Mouse (Mus musculus) thymus, postnatal 0 days (tissue): ENCODE measurements around the gene Ercc6. TPM values are rescaled to one million over a fixed set of nuclear protein-coding genes. Genes with fewer than 3 reads are reported as not detected.

Experiments
- DNase-seq: peaks from one replicate; pipeline ENCODE4 v3.0.0-alpha.2; 2015; ENCODE audit warnings: low spot score
- polyA plus RNA-seq: library from polyadenylated mRNA; unstranded; fragments of >200 nt; fragmentation: Nextera tagmentation; extraction: Ambion mirVana; gene quantifications from 2 replicates; pipeline ENCODE4 v1.2.1, GENCODE M21; 2015

The Ercc6 gene
- polyA plus RNA-seq, 1 experiment from 2014 or later = 15.9 TPM

DNA sequence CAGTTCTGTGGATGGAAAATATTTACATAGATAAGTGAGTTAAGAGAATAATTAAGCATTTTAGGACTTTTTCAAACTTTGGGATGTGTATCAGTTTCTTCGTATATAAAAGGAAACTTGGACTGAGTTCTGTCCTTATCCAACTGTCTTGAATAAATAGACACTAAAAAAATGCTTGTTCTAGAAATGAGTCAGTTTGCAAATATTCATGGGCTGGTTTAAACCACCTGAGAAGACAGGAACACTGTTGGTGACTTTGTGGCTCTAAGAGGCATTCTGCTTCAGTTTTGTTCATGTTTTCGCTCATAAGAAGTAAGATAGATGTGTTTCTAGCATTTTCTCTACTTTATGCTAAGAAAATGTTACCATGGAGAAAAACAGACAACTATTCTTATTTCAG lies 5.2 kb downstream of the Ercc6 start:
- DNase-seq = no peak

DNA sequence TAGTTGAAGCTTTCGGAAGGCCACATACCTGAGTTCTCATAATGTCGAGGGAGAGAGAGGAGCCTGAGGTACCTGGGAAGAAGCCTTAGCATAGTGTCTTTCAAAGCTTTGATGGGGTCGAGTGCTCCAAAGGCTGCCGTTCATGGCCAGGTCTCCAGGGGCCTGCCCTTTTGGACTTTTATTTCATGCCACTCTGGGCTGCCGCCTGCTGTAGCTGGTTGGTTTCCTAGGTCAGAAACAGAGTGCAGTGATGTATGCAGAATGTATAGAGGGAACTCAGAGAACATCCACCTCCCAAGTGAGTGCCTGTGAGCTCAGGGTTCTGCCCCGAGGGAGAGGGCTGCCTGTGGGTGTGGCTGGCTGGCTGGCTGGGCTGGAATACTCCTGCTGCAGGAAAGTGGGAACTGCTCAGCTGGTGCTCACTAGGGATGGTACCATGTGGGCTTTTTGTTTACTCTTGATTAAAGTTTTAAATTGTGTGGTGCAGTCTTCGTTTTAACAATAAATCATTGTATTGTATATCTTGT lies 7.1 kb downstream of the Ercc6 start:
- DNase-seq = no peak

DNA sequence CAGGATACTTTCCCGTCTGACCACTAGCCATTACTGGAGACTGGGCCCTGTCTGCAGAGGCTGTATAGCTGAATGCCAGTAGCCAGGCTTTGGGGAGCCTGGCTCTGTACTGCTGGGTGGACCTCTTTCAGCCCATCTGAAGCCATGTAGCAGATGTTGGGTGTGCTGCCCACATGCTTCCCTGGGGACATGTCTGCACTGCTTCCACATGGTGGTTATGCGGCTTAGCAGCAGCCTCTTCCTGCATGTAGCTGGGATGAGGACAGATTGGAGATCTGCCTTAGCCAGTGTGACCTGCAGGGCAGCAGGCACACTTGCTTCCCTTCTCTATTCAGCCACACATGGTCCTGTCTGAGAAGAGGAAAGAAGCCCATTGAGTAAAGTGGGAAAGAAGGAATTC lies 9.0 kb downstream of the Ercc6 start:
- no peak for DNase-seq

DNA sequence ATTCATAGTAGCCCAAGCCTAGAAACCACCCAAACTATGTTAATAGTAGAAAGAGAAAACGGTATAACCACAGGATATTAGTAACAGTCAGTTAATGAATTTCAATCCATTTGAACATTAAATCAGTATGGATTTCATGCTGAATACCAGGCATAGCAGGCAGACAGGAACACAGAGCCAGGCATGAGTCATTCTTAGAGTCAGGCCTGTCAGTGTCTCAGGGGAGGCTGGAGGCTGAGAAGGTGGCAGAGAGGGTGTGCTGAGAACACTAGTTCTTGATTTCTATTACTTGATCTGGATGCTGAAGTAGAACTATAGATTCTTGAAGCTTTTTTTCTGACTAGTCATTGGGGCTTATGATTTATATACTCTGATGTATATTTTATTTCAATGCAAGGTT lies 10.8 kb downstream of the Ercc6 start:
- no peak for DNase-seq

DNA sequence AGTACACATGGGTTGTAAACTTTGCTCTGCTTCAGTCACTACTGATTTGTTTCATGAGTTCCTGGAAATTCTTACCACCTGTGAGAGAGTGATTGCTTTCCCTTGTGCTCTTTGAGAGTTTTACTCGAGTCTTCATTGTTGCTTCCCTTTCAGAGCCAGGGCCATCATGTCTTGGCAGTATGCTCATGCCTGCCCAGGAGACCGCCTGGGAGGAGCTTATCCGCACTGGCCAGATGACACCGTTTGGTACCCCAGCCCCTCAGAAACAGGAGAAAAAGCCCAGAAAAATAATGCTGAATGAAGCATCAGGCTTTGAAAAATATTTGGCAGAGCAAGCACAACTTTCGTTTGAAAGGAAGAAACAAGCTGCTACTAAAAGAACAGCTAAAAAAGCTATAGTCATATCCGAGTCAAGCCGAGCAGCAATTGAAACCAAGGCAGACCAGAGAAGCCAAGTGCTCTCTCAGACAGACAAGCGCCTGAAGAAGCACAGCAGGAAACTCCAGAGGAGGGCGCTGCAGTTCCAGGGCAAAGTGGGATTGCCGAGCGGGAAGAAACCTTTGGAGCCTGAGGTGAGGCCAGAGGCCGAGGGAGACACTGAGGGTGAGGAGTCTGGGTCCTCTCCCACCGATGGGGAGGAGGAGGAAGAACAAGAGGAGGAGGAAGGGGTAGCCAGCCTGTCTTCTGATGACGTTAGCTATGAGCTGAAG lies 12.8 kb downstream of the Ercc6 start:
- no peak for DNase-seq

DNA sequence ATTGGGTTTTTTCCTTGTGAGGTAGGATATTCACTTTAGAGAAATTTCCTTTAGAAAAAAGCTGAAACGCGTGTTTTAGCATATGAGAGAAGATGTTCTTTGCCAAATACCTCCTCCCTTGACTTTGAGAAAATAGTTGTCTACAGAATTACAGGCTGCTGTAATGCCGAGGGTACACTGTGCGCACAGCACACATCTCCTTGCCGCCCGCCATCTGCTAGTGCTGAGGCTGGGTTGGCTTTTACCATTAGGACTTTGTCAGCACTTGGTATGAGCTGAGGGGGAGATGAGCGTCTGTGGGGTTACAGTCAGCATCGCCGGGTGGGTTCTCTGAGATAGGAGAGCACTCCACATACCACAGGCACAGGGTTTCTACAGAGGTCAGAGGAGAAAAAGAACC lies 13.9 kb downstream of the Ercc6 start:
- DNase-seq = no peak

DNA sequence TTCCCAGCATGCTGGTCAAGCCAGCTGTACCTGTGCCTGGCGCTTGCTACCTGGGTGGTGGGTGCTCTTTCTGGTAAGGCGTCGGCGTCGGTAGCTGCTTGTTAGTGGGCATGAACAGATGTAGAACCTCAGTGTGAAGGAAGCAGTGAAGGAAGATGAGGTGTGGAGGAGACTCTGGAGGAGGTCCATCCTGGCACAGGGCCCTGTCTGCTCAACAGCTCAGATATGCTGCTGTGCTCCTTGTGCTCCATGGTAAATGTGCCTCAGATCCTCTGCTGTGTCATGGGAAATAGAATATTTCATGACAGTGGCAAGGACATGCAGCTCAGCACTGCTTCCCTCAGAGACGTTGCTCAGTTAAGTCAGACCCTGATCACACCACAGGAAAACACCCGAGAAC lies 15.7 kb downstream of the Ercc6 start:
- DNase-seq = no peak

DNA sequence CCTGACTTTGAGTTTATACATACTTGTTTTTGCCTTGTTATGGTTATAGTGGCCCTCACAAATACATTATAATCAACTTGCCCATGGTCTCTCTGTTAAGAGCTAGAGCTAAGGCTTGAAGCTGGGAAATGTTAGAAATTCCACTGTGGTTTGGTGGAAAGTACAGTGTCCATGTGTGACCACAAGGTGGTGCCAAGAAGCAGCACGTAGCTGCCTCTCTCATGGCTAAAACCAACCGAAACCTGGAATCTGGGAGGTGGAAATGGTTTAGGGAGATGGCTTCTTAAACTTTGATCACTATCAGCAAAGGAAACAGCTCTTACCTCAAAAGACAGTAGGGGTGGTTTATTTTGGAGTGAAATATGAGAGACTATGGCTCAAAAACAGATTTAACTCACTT lies 17.6 kb downstream of the Ercc6 start:
- DNase-seq = peak; percentile 10

DNA sequence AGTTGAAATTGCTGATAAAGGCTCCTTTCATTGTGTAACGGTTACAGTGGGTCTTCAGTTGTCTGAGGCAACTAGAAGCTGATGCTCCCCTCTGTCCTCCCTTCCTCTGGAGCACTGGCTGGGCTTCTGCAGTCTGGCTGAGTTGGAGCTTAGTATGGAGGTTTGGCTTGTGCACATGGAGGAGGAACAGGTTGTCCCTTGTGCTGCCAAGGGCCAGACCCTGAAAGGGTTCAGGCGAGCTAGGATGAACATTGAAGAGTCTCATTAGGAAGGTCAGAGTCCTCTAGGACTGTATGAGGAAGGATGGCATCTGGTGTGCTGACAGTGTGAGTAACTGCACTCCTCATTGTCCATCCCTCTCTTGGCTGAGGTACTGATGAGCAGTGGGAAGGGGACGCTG lies 18.1 kb downstream of the Ercc6 start:
- no peak for DNase-seq

DNA sequence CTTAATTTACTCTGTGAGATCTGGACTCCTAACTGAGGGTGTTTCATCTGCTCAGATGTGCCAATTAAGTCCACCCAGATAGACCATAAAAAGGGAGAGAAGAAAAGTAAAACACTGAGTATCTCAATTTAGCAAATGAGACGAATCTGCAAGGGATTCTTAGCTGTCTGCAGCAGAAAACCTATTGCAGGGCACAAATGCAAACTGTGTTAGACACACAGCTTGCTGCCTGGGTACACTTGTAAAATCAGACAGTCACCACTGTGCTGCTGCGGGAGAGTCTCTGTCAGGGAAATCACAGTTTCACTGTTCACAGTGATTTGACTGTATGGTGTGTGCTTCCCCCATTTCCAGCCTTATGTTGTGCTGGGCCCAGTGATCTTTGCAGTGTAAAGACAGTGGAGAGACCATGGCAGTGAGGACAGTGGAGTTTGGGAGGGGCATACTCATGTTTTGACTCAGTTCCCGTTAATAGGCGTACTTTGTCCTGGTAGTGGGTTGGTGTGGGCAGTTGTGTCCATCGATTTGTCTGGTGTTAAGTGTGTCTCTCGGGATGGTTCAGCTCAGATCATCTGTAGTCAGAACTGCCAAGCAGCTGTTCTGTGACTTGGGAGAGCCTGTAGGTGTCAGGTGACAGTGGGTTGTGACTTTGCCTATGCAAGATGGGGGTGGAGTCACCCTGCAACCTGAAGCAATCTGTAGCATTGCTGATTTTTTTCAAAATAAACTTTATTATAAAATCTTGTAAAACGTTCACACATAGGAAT lies 19.2 kb downstream of the Ercc6 start:
- DNase-seq = no peak

DNA sequence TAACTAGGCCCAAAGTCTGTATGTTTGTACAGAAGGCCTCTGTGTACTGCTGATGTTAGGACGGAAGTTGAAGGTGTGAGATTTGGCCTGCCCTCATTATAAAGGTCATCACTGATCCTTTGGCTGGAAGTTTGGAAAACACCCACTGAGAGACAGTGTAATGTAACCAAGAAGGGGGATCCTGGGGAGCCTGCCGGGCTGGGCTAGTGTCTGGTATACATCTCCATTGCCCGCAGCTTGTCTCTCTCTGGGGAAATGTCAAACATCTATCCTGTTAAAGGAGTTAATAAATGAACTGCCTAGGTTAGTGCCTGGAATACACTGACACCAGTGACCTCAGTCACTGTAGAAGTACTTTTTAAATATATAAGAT lies 19.8 kb downstream of the Ercc6 start:
- no peak for DNase-seq

DNA sequence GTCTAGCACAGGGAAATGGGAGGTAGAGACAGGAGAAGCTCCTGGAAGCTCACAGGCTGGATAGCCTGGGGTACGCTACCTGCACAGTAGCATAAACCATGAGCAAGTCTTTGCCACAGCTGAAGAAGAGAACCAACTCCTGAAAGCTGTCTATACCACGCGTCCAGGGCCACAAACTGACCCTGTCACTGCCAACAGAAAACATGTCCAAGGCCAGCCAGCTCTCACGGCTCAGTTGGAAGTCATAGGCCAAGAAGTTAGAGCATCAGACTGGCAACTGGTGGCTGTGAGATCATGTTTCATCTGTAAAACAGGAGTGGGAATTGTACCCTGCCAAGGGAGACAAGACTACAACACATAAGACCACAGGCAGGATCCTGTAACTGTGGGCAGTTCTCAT lies 20.3 kb downstream of the Ercc6 start:
- no peak for DNase-seq

DNA sequence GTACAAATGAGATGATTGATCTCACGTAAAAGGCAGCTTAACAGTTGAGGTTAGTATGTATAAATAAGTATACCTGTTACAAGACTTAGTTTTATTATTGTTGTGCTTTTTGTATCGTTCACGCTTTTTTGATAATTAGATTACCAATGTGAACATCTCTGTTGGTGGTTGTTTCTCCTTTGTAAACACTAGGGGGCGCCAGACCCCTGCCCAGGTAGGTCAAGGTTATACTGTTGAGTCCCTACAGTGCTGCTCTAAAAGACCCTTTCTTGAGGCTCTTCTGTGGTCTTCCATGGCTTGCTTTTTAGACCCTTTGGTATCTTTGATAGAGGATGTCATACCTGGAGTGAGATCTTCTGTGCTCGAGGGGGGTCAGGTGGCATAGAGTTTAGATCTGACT lies 20.8 kb downstream of the Ercc6 start:
- peak; percentile 28 for DNase-seq

DNA sequence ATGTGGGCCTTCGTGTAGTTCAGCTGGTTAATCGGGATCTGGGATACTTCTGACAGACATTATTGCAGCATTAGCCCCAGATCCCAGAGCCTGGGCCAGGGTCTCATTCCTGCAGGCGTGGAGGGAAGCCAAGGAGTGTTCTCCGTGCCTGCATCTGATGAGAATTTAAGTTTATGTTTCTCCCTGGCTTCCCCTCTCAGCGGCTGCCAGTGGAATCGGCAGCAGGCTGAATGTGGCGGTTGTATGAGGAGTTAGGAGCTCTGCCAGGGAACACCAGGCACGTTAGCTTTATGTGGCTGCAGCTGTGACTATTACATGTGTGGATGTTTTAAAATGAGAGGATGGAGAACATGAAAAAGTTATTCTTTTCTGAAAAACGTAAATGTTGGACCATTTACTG lies 23.4 kb downstream of the Ercc6 start:
- DNase-seq = no peak

DNA sequence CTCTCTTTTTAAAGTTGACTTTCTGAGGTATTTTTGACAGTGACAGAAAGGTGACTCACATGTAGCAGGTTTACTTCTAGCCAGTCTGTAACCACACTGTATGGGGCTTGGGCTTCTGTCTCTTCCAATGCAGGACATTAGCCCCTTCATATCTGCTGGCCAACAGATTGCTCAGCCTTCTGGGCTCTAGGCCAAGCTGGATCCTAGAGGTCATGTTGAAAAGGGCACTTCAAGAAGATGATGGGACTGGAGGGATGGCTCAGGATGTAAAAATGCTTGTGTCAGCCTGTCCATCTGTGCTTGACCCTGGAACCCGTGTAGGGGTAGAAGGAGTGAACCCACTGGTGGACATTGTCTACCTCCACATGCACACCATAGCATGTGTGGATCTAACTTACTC lies 24.8 kb downstream of the Ercc6 start:
- no peak for DNase-seq

DNA sequence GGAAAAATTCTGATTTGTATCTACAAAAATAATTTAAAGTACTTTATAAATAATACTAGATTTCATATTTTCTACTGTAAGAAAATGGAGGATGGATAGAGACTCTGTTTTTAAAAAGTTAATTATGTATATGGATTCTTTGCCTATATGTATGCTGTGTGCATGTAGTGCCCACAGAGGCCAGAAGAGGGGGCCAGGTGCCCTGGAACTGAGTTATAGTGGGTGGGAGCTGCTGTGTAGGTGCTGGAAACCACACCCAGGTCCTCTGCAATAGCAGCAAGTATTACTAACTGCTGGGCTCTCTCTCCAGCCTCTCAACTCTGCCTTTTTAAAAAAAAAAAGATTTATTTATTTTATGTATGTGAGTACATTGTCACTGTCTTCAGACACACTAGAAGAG lies 29.8 kb downstream of the Ercc6 start:
- DNase-seq = no peak

DNA sequence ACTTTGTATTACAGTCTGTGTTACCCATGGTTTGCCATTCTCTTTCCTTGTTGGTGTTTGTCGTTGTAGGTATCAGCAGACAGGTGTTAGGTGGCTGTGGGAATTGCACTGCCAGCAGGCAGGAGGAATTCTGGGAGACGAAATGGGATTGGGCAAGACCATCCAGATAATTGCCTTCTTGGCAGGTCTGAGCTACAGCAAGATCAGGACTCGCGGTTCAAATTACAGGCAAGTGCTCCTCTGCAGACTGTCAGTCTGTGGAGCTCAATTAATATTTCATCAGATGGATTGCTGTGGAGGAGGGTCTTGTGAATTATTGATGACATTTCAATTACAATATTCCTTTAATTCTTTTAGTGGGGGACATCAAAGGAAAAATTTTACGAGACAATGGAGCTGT lies 33.4 kb downstream of the Ercc6 start:
- DNase-seq = no peak

DNA sequence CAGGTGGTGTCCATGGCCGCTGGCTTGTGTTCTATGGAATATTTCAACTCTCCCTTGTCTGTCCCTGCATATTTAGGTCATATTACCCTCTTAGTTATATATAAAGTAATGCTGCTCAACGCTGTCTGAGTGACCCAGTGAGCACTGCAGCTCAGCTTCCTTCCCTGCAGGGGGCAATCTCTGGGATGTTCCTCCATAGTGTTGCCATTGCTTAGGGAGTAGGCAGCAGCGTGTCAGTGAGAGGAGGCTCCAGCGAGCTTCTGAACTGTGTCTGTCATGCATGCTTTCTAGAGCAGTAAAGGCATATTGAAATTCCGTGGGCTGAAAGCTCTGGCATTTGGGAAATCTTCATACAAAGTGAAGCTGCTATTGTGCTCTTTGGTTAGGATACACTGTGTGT lies 38.5 kb downstream of the Ercc6 start:
- no peak for DNase-seq

DNA sequence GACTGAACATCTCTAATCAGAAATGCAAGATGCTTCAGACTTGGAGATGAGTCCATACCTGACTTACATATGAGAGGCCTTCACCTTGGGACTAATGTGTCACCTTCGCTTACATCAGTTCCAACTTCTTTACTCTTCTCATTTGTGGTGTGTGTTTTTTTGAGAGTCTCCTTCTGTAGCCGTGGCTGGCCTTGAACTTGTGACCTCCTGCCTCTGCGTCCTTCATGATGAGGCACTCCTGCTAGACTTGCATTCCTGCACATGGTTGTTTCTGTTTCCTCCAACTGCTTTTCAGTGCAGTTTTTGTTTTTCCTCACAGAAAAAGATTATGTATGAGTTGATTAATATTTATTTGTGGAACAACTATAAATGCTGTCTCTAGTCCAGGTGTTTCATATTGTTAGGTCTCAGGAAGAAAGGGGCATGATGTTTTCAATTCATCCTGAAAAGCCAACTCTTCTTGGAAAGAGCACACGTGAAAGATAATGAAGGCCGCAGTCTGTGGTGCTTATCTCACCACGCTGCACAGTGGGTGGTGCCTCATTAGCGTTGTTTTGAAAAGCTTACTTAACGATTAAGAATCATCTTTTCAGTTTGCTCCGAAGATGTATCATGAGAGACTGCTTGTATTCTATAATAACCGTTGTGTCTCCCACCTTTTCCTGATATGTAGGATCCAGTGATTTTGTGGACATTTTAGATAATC lies 40.0 kb downstream of the Ercc6 start:
- DNase-seq = no peak

DNA sequence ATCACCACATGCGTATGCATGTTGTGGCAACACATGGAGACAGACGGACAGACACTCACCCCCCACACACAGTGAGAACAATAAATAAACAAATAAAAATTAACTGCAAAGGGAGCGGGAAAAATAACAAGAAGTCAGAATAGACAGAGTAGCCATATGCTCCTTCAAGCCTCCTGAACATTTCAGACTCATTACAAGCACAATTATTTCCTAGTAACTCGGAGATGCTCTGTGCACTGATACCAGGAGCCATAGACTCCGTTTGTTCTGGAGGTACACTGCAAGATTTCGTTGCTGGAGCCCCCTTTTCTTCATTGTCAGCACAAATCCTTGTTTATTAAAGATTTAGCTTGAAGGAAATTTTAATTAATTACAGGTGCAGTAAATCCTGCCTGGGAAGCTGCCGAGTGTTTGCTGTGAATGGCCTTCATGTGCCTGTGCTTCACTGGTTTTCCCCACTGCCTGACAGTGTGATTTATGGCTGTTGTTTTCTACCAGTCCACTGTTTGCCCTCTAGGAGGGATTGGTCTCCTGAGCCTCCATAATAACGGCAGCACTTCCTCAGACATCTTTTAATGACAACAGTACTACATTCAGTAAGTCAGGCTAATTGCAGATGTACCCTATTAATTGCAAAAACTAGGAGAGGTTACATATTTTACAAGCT lies 41.7 kb downstream of the Ercc6 start:
- no peak for DNase-seq

DNA sequence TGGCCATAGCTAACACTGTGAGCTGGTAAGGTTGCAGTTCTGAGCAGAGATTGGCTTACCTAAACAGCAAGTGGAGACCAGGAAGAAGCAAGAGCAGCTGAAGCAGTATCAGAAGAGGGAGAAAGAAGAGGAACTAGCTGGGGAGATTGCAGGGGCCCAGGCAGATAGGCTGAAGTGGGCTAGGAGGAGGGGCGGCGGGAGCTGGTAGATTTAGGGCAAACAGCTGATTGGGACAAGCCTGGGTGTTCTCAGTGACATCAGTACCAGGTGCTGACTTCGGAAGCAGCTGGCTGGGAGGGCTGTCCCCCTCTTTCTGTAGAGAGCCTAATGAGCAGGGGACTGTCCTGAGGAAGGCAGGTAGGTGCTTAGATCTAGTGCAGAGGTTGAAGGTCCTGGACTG lies 48.1 kb downstream of the Ercc6 start:
- no peak for DNase-seq

DNA sequence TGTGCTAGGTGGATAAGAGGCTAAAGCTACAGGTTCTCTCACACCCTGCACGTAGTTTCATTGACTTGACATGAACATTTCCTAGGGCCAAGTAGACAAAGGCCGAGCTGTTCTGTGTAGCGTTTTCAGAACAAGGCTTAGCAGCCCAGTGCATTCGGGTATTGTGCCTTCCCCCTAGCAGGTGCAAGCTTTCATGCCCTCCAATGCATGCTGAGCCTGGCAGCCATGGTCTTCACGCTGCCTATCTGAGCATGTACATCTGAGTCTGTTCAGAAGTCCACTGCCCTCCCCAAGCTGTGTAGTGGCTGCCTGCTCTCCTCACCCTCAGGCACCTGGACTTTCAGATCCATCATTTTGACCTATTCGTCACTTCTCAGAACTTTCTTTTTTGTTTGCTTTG lies 50.3 kb downstream of the Ercc6 start:
- DNase-seq = no peak
